Mouse (Mus musculus) megakaryocyte, embryonic 14.5 days (primary cell): ENCODE data around the gene Pdzrn3.

ENCODE experiments used
- FLI1 ChIP-seq: IDR thresholded peaks from 2 replicates; pipeline ENCODE4 v1.6.1; 2012; ENCODE audit warnings: low read length, inconsistent platforms, mixed read lengths
- GATA1 ChIP-seq: IDR thresholded peaks from 3 replicates; pipeline ENCODE4 v1.6.1; 2012; ENCODE audit warnings: mixed read lengths, low read length, inconsistent platforms, borderline replicate concordance

DNA sequence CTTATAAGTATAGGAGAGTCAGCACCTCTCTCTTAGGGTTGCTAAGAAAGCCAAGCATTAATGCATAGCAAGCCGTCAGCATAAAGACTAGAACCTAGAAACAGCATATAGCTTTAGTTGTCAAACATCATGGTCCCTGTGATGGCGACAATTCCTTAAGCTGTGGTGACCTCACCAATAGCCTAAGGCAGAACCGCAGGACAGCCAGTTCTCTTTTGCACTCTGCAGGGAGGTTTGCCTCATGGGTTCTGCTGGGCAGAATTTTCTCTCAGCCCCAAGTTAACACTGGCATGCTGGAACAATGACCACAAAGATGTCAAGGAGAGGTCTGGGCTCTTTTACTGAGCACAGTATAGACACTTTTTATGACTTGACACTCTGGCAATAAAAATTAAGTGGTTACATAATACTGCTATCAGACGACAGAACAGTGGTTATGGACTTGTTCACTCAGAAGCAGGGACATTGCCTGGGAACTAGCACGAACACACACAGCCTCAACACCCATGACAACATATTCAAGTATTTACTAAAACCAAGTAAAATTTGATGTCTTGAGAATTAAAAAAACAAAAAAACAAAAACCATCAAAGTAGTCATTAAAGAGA lies 90.0 kb downstream of the Pdzrn3 start:
- TF ChIP-seq GATA1 (no peak), FLI1 (no peak)
